Mouse (Mus musculus) thymus, postnatal 36 days (tissue): Measurements from ENCODE around the gene Pgs1.

Experiments used
- DNase-seq, 2 experiments: peaks; one replicate each; pipeline ENCODE4 v3.0.0; 2022; ENCODE audit warnings: mixed read lengths in 2 of 2

Pgs1 gene

GRCm38 (mm10) chr11:118058872-118059271 is 72.8 kb downstream of the Pgs1 start:
- DNase-seq = no peak

- no peak for DNase-seq
Observed at GRCm38 (mm10) chr11:118060038-118060437, 73.9 kb downstream of the Pgs1 start.

- no peak for DNase-seq
Observed at GRCm38 (mm10) chr11:118067588-118067987, 81.5 kb downstream of the Pgs1 start.

- no peak for DNase-seq
Observed at GRCm38 (mm10) chr11:118068812-118069332, 82.8 kb downstream of the Pgs1 start.

DNA sequence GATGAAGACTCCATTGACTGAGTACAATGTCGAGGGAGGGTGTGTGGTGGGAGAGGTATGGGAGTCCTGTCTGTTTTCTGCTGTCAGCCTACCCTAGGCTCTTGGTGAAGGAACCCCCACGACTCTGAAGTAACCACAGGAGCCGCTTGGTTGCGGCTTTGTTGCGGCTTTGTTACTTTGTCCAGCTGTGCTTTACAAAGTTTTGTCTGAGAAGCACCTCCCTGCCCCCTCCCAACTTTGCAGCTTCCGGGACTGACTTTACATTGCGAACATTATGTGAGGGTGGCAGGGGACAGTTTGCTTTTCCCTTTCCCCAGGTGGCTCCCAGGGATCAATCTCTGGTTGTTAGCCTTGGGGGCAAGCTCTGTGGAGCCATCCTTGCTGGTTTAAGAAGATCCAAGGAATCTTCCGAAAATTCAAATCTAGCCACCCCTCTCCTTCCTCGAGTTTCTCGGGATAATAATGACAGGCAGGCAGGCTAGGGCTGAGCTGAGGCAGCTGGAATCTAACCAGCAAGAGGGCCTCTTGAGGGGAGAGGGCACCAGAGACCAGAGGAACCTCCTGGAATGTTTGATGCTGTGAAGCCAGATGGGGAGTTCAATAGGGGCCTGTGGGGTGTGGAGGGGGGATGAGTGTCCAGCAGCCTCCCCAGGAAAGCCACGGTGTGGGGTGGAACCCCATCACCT is 85.3 kb downstream of the Pgs1 start:
- DNase-seq = peak; percentile 34 to 51
